Mouse (Mus musculus): ENCODE measurements around the gene Muc1. TPM values are rescaled to one million over a fixed set of nuclear protein-coding genes. Genes with fewer than 3 reads are reported as not detected.

Muc1 gene
- polyA plus RNA-seq, 1 experiment = 2.5 TPM

- Histone ChIP-seq H3K4me1 (ENCODE audit: control insufficient read depth, insufficient read depth, low read length) (no peaks in the 10 kb centered on the region), H3K27ac (ENCODE audit: insufficient read depth, low read length) (no peak overlapping the region), H3K4me3 (ENCODE audit: insufficient read depth, low read length) (no peak overlapping the region)
- TF ChIP-seq CTCF (IDR thresholded peaks at IDR 0.05; ENCODE audit: borderline replicate concordance, insufficient read depth, low read length) = no peak
Observed at GRCm38 (mm10) chr3:89256177-89256576, 27.3 kb downstream of the Muc1 start.

GRCm38 (mm10) chr3:89259076-89259475 is 30.2 kb downstream of the Muc1 start, which contains the start of gene Dpm3:
Gene Dpm3 (plus strand): TSS chr3:89259358.
- Histone ChIP-seq H3K4me3 (ENCODE audit: insufficient read depth, low read length) (no peak within 1 kb of the TSS), H3K27ac (ENCODE audit: insufficient read depth, low read length) (no peak within 1 kb of the TSS), H3K4me1 (ENCODE audit: control insufficient read depth, insufficient read depth, low read length) (no peaks in the 10 kb centered on the region)
- TF ChIP-seq POLR2A (IDR thresholded peaks at IDR 0.05; ENCODE audit: low read depth, low read length) (no peak), CTCF (IDR thresholded peaks at IDR 0.05; ENCODE audit: borderline replicate concordance, insufficient read depth, low read length) (no peak)

GRCm38 (mm10) chr3:89260211-89260610 is 31.4 kb downstream of the Muc1 start:
- no peak overlapping the region for H3K4me3 ChIP-seq (ENCODE audit: insufficient read depth, low read length)
- no peaks in the 10 kb centered on the region for H3K4me1 ChIP-seq (ENCODE audit: control insufficient read depth, insufficient read depth, low read length)
- no peak overlapping the region for H3K27ac ChIP-seq (ENCODE audit: insufficient read depth, low read length)
- no peak for TF ChIP-seq CTCF (IDR thresholded peaks at IDR 0.05; ENCODE audit: borderline replicate concordance, insufficient read depth, low read length)
- TF ChIP-seq POLR2A (IDR thresholded peaks at IDR 0.05; ENCODE audit: low read depth, low read length) = no peak

- Histone ChIP-seq H3K4me3 (ENCODE audit: insufficient read depth, low read length) (no peak overlapping the region), H3K27ac (ENCODE audit: insufficient read depth, low read length) (no peak overlapping the region), H3K4me1 (ENCODE audit: control insufficient read depth, insufficient read depth, low read length) (no peaks in the 10 kb centered on the region)
- no peak for TF ChIP-seq CTCF (IDR thresholded peaks at IDR 0.05; ENCODE audit: borderline replicate concordance, insufficient read depth, low read length)
- no peak for TF ChIP-seq POLR2A (IDR thresholded peaks at IDR 0.05; ENCODE audit: low read depth, low read length)
Observed at GRCm38 (mm10) chr3:89262417-89262816, 33.6 kb downstream of the Muc1 start.

- TF ChIP-seq POLR2A (IDR thresholded peaks at IDR 0.05; ENCODE audit: low read depth, low read length) (peak; percentile 96), CTCF (IDR thresholded peaks at IDR 0.05; ENCODE audit: borderline replicate concordance, insufficient read depth, low read length) (no peak)
Observed at GRCm38 (mm10) chr3:89266439-89266893, 37.6 kb downstream of the Muc1 start.

GRCm38 (mm10) chr3:89268916-89269315 is 40.1 kb downstream of the Muc1 start:
- peaks cover 4% of the 10 kb centered on the region; the same call in 1 of the 2 replicates for H3K4me1 ChIP-seq (ENCODE audit: control insufficient read depth, insufficient read depth, low read length)
- H3K4me3 ChIP-seq (ENCODE audit: insufficient read depth, low read length) = no peak overlapping the region
- no peak overlapping the region for H3K27ac ChIP-seq (ENCODE audit: insufficient read depth, low read length)
- TF ChIP-seq POLR2A (IDR thresholded peaks at IDR 0.05; ENCODE audit: low read depth, low read length) (no peak), CTCF (IDR thresholded peaks at IDR 0.05; ENCODE audit: borderline replicate concordance, insufficient read depth, low read length) (no peak)

More at GRCm38 (mm10) chr3:89266439-89266893, 37.6 kb downstream of the Muc1 start:
- Histone ChIP-seq H3K27ac (ENCODE audit: insufficient read depth, low read length) (no peak overlapping the region), H3K4me3 (ENCODE audit: insufficient read depth, low read length) (peak overlapping the region; percentile 65), H3K4me1 (ENCODE audit: control insufficient read depth, insufficient read depth, low read length) (peaks cover 4% of the 10 kb centered on the region; the same call in 1 of the 2 replicates)

GRCm38 (mm10) chr3:89270051-89270755 is 41.3 kb downstream of the Muc1 start, which contains the start of gene Slc50a1:
Gene Slc50a1 (minus strand): TSS chr3:89270570.
- Histone ChIP-seq H3K4me1 (ENCODE audit: control insufficient read depth, insufficient read depth, low read length) (peaks cover 4% of the 10 kb centered on the region; the same call in 1 of the 2 replicates), H3K4me3 (ENCODE audit: insufficient read depth, low read length) (peak within 1 kb of the TSS; percentile 55), H3K27ac (ENCODE audit: insufficient read depth, low read length) (peak within 1 kb of the TSS; percentile 78)
- peak; percentile 16; the same call in 1 of the 2 replicates for TF ChIP-seq CTCF (IDR thresholded peaks at IDR 0.05; ENCODE audit: borderline replicate concordance, insufficient read depth, low read length)
- peak; percentile 88 for TF ChIP-seq POLR2A (IDR thresholded peaks at IDR 0.05; ENCODE audit: low read depth, low read length)

GRCm38 (mm10) chr3:89270891-89271290 is 42.0 kb downstream of the Muc1 start:
- H3K4me3 ChIP-seq (ENCODE audit: insufficient read depth, low read length) = no peak overlapping the region
- TF ChIP-seq CTCF (IDR thresholded peaks at IDR 0.05; ENCODE audit: borderline replicate concordance, insufficient read depth, low read length) (no peak), POLR2A (IDR thresholded peaks at IDR 0.05; ENCODE audit: low read depth, low read length) (no peak)
- peak overlapping the region; percentile 78 for H3K27ac ChIP-seq (ENCODE audit: insufficient read depth, low read length)
- H3K4me1 ChIP-seq (ENCODE audit: control insufficient read depth, insufficient read depth, low read length) = peaks cover 4% of the 10 kb centered on the region; the same call in 1 of the 2 replicates

GRCm38 (mm10) chr3:89271760-89272159 is 42.9 kb downstream of the Muc1 start:
- Histone ChIP-seq H3K4me1 (ENCODE audit: control insufficient read depth, insufficient read depth, low read length) (peaks cover 4% of the 10 kb centered on the region; the same call in 1 of the 2 replicates), H3K4me3 (ENCODE audit: insufficient read depth, low read length) (no peak overlapping the region), H3K27ac (ENCODE audit: insufficient read depth, low read length) (no peak overlapping the region)
- no peak for TF ChIP-seq CTCF (IDR thresholded peaks at IDR 0.05; ENCODE audit: borderline replicate concordance, insufficient read depth, low read length)
- no peak for TF ChIP-seq POLR2A (IDR thresholded peaks at IDR 0.05; ENCODE audit: low read depth, low read length)

GRCm38 (mm10) chr3:89276061-89276460 is 47.2 kb downstream of the Muc1 start:
- H3K4me1 ChIP-seq (ENCODE audit: control insufficient read depth, insufficient read depth, low read length) = peaks cover 2% of the 10 kb centered on the region; the same call in 1 of the 2 replicates
- TF ChIP-seq POLR2A (IDR thresholded peaks at IDR 0.05; ENCODE audit: low read depth, low read length) (no peak), CTCF (IDR thresholded peaks at IDR 0.05; ENCODE audit: borderline replicate concordance, insufficient read depth, low read length) (no peak)

More at GRCm38 (mm10) chr3:89276061-89276460, 47.2 kb downstream of the Muc1 start:
- H3K4me3 ChIP-seq (ENCODE audit: insufficient read depth, low read length) = no peak overlapping the region
- no peak overlapping the region for H3K27ac ChIP-seq (ENCODE audit: insufficient read depth, low read length)
